Mouse (Mus musculus): Measurements from ENCODE around the gene Bach1. TPM values are rescaled to one million over a fixed set of nuclear protein-coding genes. Genes with fewer than 3 reads are reported as not detected.

Bach1 gene
- polyA plus RNA-seq, 1 experiment = 48.0 TPM

GRCm38 (mm10) chr16:87662528-87662927, 36.2 kb upstream of the Bach1 start:
- H3K4me1 ChIP-seq (ENCODE audit: control insufficient read depth, insufficient read depth, low read length) = peaks cover 22% of the 10 kb centered on the region
- no peak overlapping the region for H3K27ac ChIP-seq (ENCODE audit: insufficient read depth, low read length)
- TF ChIP-seq POLR2A (IDR thresholded peaks at IDR 0.05; ENCODE audit: low read depth, low read length) (no peak), CTCF (IDR thresholded peaks at IDR 0.05; ENCODE audit: borderline replicate concordance, insufficient read depth, low read length) (no peak)
- no peak overlapping the region for H3K4me3 ChIP-seq (ENCODE audit: insufficient read depth, low read length)

DNA sequence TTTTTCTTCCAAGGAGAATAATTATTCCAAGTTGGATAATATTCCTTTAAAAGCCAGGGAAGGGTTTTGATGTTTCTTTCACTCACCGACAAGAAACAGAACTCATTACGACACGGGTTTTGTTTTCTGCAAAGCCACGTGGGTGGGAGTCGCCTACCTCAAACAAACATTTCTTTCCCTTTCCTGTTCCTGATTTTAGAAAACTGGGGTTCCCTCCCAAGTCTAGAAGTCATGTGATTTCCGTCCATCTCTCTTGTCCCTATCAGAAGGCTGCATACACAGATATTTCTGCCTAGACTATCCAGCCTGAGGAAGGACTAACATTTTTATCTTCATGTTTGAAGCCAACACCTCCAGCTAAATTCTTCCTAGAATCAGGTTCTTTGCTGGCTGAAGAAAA, 34.9 kb upstream of the Bach1 start:
- Histone ChIP-seq H3K4me3 (ENCODE audit: insufficient read depth, low read length) (no peak overlapping the region), H3K4me1 (ENCODE audit: control insufficient read depth, insufficient read depth, low read length) (peaks cover 20% of the 10 kb centered on the region), H3K27ac (ENCODE audit: insufficient read depth, low read length) (no peak overlapping the region)
- TF ChIP-seq CTCF (IDR thresholded peaks at IDR 0.05; ENCODE audit: borderline replicate concordance, insufficient read depth, low read length) (no peak), POLR2A (IDR thresholded peaks at IDR 0.05; ENCODE audit: low read depth, low read length) (no peak)

GRCm38 (mm10) chr16:87665246-87665645, 33.5 kb upstream of the Bach1 start:
- Histone ChIP-seq H3K27ac (ENCODE audit: insufficient read depth, low read length) (no peak overlapping the region), H3K4me1 (ENCODE audit: control insufficient read depth, insufficient read depth, low read length) (peaks cover 20% of the 10 kb centered on the region), H3K4me3 (ENCODE audit: insufficient read depth, low read length) (no peak overlapping the region)
- TF ChIP-seq POLR2A (IDR thresholded peaks at IDR 0.05; ENCODE audit: low read depth, low read length) (no peak), CTCF (IDR thresholded peaks at IDR 0.05; ENCODE audit: borderline replicate concordance, insufficient read depth, low read length) (no peak)

GRCm38 (mm10) chr16:87665752-87666619, 32.8 kb upstream of the Bach1 start:
- Histone ChIP-seq H3K27ac (ENCODE audit: insufficient read depth, low read length) (no peak overlapping the region), H3K4me1 (ENCODE audit: control insufficient read depth, insufficient read depth, low read length) (peaks cover 20% of the 10 kb centered on the region), H3K4me3 (ENCODE audit: insufficient read depth, low read length) (no peak overlapping the region)
- TF ChIP-seq CTCF (IDR thresholded peaks at IDR 0.05; ENCODE audit: borderline replicate concordance, insufficient read depth, low read length) = no peak
- TF ChIP-seq POLR2A (IDR thresholded peaks at IDR 0.05; ENCODE audit: low read depth, low read length) = no peak

GRCm38 (mm10) chr16:87666620-87667004, 32.1 kb upstream of the Bach1 start:
- no peak overlapping the region for H3K4me3 ChIP-seq (ENCODE audit: insufficient read depth, low read length)
- no peak overlapping the region for H3K27ac ChIP-seq (ENCODE audit: insufficient read depth, low read length)

DNA sequence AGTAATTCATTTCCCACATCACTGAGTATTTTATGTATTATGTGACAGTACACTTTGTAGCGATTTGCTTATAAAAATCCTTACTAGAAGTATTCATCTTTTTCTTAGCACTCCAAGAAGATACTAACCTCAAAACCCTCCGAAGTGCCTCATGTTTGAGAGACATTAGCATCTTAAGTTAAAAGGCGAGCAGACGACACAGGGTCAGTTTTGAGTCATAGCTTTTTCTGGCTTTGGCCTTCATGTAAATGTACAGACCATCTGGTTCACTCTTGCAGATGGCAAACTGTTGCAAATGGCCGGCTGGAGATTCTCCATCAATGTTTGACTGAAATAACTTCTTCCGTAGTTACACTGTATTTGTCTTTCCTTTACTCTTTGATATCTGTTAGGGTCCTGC, 30.7 kb upstream of the Bach1 start:
- Histone ChIP-seq H3K4me3 (ENCODE audit: insufficient read depth, low read length) (no peak overlapping the region), H3K27ac (ENCODE audit: insufficient read depth, low read length) (no peak overlapping the region), H3K4me1 (ENCODE audit: control insufficient read depth, insufficient read depth, low read length) (peaks cover 16% of the 10 kb centered on the region)
- TF ChIP-seq POLR2A (IDR thresholded peaks at IDR 0.05; ENCODE audit: low read depth, low read length) = no peak
- no peak for TF ChIP-seq CTCF (IDR thresholded peaks at IDR 0.05; ENCODE audit: borderline replicate concordance, insufficient read depth, low read length)

More at GRCm38 (mm10) chr16:87666620-87667004, 32.1 kb upstream of the Bach1 start:
- peaks cover 20% of the 10 kb centered on the region for H3K4me1 ChIP-seq (ENCODE audit: control insufficient read depth, insufficient read depth, low read length)
- TF ChIP-seq CTCF (IDR thresholded peaks at IDR 0.05; ENCODE audit: borderline replicate concordance, insufficient read depth, low read length) (no peak), POLR2A (IDR thresholded peaks at IDR 0.05; ENCODE audit: low read depth, low read length) (no peak)

DNA sequence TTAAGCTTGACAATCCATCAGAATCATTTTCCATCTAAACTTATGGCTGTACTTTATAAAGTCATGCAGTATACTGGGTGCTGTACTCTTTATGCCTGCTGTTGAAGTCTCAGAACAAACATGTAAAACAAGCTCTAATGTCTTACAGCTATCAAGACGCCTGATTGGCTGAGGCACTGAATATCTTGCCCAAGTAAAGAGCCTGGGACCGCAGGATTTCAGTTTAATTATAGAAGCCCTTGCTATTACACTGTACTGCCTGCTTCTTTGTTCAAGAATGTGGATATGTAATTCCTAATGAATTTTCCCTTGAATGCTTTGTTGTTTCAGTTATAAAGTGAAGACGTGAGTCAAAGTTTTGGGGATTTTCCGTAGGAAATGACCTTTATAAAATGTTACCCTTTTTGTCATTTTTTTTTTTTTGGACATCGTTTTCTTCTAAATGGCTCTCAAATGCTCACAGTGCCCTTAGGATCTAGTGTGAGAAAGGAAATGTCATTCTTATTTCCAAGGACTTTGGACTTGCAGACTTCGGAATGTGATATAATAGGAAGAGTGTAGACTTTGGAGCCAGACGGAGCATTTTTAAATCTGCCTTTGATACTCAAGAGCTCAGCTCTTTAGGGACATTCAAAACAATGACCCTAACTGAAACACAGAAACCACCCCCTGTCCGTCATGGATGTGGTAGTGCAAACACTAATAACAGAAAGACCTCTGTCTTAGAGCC, 28.5 kb upstream of the Bach1 start:
- Histone ChIP-seq H3K4me1 (ENCODE audit: control insufficient read depth, insufficient read depth, low read length) (peaks cover 9% of the 10 kb centered on the region), H3K27ac (ENCODE audit: insufficient read depth, low read length) (no peak overlapping the region), H3K4me3 (ENCODE audit: insufficient read depth, low read length) (no peak overlapping the region)
- TF ChIP-seq CTCF (IDR thresholded peaks at IDR 0.05; ENCODE audit: borderline replicate concordance, insufficient read depth, low read length) = no peak
- TF ChIP-seq POLR2A (IDR thresholded peaks at IDR 0.05; ENCODE audit: low read depth, low read length) = no peak

DNA sequence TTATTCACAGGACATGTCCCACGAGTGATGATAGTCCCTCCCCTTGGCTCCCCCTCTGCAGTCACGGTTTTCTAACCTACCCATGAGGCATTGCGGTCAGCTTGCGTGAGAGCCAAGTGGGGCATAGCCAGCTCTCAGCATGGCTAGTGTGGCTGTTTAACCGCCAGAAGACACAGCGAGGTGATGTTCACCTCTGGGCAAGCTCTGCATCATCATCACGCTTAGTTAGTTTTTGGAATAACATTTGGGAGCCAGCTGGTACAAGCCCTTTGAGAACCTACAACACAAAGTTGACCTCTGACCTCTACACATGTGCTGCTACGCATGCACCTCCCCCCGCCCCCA, 28.0 kb upstream of the Bach1 start:
- no peak overlapping the region for H3K27ac ChIP-seq (ENCODE audit: insufficient read depth, low read length)
- H3K4me3 ChIP-seq (ENCODE audit: insufficient read depth, low read length) = no peak overlapping the region
- TF ChIP-seq POLR2A (IDR thresholded peaks at IDR 0.05; ENCODE audit: low read depth, low read length) (no peak), CTCF (IDR thresholded peaks at IDR 0.05; ENCODE audit: borderline replicate concordance, insufficient read depth, low read length) (no peak)
- H3K4me1 ChIP-seq (ENCODE audit: control insufficient read depth, insufficient read depth, low read length) = peaks cover 4% of the 10 kb centered on the region; the same call in 1 of the 2 replicates

GRCm38 (mm10) chr16:87671336-87671735, 27.4 kb upstream of the Bach1 start:
- Histone ChIP-seq H3K4me3 (ENCODE audit: insufficient read depth, low read length) (no peak overlapping the region), H3K4me1 (ENCODE audit: control insufficient read depth, insufficient read depth, low read length) (peaks cover 3% of the 10 kb centered on the region; the same call in 1 of the 2 replicates)
- no peak for TF ChIP-seq POLR2A (IDR thresholded peaks at IDR 0.05; ENCODE audit: low read depth, low read length)
- no peak for TF ChIP-seq CTCF (IDR thresholded peaks at IDR 0.05; ENCODE audit: borderline replicate concordance, insufficient read depth, low read length)

DNA sequence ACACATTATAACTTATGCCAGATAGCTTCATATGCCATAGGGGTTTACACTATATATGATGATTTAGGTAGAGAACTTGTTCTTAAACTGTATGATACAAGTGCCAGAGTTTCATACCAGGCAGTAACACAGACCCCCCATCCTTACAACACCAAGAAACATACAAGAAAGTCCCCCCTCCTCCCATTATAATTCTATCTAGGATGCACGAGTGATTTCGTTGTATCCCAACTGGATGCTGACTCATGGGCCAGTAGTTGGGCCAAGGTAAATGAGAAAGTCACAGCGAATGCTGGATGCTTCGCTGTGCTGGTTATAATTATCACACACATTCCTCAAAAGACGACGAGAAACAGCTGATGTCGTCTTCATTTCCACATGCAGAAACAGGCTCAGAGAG, 25.6 kb upstream of the Bach1 start:
- H3K4me3 ChIP-seq (ENCODE audit: insufficient read depth, low read length) = no peak overlapping the region
- H3K27ac ChIP-seq (ENCODE audit: insufficient read depth, low read length) = no peak overlapping the region
- TF ChIP-seq CTCF (IDR thresholded peaks at IDR 0.05; ENCODE audit: borderline replicate concordance, insufficient read depth, low read length) = no peak
- peaks cover 3% of the 10 kb centered on the region; the same call in 1 of the 2 replicates for H3K4me1 ChIP-seq (ENCODE audit: control insufficient read depth, insufficient read depth, low read length)

More at GRCm38 (mm10) chr16:87671336-87671735, 27.4 kb upstream of the Bach1 start:
- no peak overlapping the region for H3K27ac ChIP-seq (ENCODE audit: insufficient read depth, low read length)
